Mouse (Mus musculus) thymus, adult 18-20 months (tissue): ENCODE results near the gene Ache.
A peak's percentile ranks its signal among the peaks of the same experiment; 100 is the strongest.

Experiments used
- DNase-seq, 2 experiments: peaks; one replicate each; pipeline ENCODE4 v3.0.0; 2022; ENCODE audit warnings: mixed read lengths in 2 of 2

Gene Ache

GRCm38 (mm10) chr5:137334317-137334716 is 47.0 kb downstream of the Ache start:
- no peak for DNase-seq

GRCm38 (mm10) chr5:137335066-137335465 is 47.7 kb downstream of the Ache start:
- DNase-seq = no peak

GRCm38 (mm10) chr5:137337190-137337589 is 49.9 kb downstream of the Ache start:
- DNase-seq = no peak

GRCm38 (mm10) chr5:137338256-137338655 is 50.9 kb downstream of the Ache start:
- peak; percentile 70 to 73 for DNase-seq

- DNase-seq = no peak
Measured at GRCm38 (mm10) chr5:137338663-137339289, 51.5 kb downstream of the Ache start.

- no peak for DNase-seq
Measured at GRCm38 (mm10) chr5:137339290-137339979, 52.1 kb downstream of the Ache start.

- no peak for DNase-seq
Measured at GRCm38 (mm10) chr5:137340222-137340621, 52.9 kb downstream of the Ache start.

GRCm38 (mm10) chr5:137342407-137343012 is 55.2 kb downstream of the Ache start:
- no peak for DNase-seq

- DNase-seq = no peak
Measured at GRCm38 (mm10) chr5:137343412-137343811, 56.1 kb downstream of the Ache start.

GRCm38 (mm10) chr5:137343869-137344268 is 56.5 kb downstream of the Ache start:
- DNase-seq = no peak
